Mouse (Mus musculus) left cerebral cortex, postnatal 10 days (tissue): ENCODE data around the gene Naaladl2. TPM values are rescaled to one million over a fixed set of nuclear protein-coding genes. Genes with fewer than 3 reads are reported as not detected.

Experiments
- DNase-seq, 2 experiments: peaks; one replicate each; pipeline ENCODE4 v3.0.0; 2021 to 2022; ENCODE audit warnings: low spot score in 2 of 2, mixed read lengths in 1 of 2; ENCODE audit errors: extremely low spot score in 1 of 2
- intact Hi-C: fragments of 180-260 bp; cut with DNase I; formaldehyde crosslinking; loops from one replicate; pipeline ENCODE4 v1.15.1; 2025
- total RNA-seq, 2 experiments: library from RNA; stranded (reverse); gene quantifications; 2 replicates each; pipeline ENCODE4 v1.2.3; 2021

Gene Naaladl2
- total RNA-seq, 2 experiments from 2014 or later, result 1.7 to 2.3 TPM

DNA sequence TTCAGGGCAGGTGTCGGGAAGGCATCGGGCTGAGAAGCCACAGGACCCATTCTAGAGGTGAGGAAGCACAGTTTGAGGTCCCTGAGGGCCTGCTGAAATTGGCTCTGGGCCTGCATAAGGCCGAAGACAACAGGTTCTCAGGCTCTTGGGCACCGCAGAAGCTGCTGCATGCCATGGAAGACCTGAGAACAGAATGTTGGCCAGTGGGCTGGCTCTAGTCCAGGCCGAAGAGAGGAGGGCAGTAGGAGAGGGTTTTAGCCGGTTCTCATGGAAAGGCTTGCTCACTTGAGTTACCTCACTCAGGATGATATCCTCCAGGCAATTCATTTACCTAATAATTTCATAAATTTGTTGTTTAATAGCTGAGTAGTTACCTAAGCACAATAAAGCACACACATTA lies 1025.9 kb downstream of the Naaladl2 start:
- intact Hi-C loops, result no loop called here
- DNase-seq, result peak in 1 of 2 experiments; percentile 17

DNA sequence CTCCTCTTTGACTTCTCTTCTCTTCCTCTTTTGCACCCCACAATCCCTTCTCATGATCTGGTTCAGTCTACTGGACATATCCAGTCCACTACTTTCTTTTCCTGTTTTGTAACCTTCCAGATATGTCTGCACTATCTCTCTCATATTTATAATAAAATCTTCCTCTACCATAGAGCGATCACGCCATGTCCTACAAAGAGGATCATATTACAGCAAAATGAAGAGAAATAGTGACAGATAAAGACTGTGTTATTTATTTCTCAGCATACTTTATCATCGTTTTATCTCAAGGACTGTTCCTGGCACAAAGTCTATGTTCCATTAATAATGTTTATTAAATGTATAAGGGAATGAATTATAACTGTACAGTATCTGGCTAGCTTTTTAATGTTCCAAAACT lies 1029.2 kb downstream of the Naaladl2 start:
- intact Hi-C loops, result no loop called here
- no peak for DNase-seq

DNA sequence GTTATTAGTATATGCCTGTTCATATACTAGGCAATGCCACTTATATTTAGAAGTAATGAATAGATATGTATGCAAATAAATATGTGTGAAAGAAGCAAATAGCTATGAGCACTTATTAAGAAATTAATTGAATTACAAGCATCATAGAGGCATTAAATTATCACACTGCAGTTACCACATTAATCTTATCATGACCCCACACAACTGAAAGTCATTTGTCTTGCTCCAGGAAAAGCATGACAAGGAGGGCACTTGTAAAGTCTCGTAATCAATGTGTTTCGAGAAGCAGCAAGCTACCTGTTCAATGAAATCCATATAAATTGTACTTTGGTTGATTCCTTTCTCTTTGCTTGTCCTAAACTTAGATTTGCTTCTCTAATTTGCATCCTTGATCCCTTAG lies 1030.7 kb downstream of the Naaladl2 start:
- no peak for DNase-seq
- intact Hi-C loops, result no loop called here

GRCm38 (mm10) chr3:24106391-24106790 lies 1037.7 kb downstream of the Naaladl2 start:
- DNase-seq, result no peak
- intact Hi-C loops, result no loop called here

GRCm38 (mm10) chr3:24079761-24080160 lies 1064.3 kb downstream of the Naaladl2 start:
- DNase-seq, result no peak

GRCm38 (mm10) chr3:24071169-24071797 lies 1072.8 kb downstream of the Naaladl2 start:
- DNase-seq, result peak in 1 of 2 experiments; percentile 34
- intact Hi-C loops, result no loop called here

More at GRCm38 (mm10) chr3:24079761-24080160, 1064.3 kb downstream of the Naaladl2 start:
- intact Hi-C loops, result no loop called here

DNA sequence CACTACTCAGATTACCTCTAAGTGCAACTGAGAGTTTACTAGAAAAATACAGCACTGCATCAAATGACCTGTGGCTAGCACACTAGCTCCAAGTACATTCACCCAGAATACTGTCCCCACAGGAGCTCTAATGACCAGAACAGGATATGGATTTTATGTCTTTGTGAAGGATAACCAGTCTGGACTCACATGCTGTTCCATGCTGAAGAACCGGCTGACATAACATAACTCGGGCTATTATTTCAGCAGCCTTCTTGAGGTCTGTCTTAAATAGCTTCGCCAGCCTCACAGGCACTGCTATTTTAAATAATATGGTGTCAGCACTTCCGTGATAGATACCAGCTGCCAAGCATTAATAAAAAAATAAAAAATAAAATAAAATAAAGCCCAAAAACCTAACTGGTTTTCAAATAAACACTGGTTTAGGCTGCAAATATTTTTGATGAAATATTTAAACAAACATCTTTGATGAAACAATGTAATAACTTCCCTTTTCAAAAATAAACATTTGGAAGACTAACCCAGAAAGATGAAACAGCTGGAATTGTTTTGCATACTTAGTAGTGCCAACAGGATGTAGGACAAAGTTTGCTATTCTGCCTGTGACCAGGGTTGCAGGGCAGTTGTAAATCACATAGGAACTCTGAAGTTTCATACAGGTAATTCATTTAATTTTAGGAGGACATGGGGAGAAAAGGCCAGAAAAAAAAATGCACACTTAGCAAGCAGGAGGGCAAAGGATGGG lies 1073.5 kb downstream of the Naaladl2 start:
- DNase-seq, result no peak
- intact Hi-C loops, result no loop called here

- no peak for DNase-seq
- intact Hi-C loops, result no loop called here
Observed at GRCm38 (mm10) chr3:24048217-24048616, 1095.8 kb downstream of the Naaladl2 start.

GRCm38 (mm10) chr3:24001741-24002140 lies 1142.3 kb downstream of the Naaladl2 start:
- intact Hi-C loops, result no loop called here
- DNase-seq, result no peak

- no peak for DNase-seq
Observed at GRCm38 (mm10) chr3:23973727-23974126, 1170.3 kb downstream of the Naaladl2 start.

DNA sequence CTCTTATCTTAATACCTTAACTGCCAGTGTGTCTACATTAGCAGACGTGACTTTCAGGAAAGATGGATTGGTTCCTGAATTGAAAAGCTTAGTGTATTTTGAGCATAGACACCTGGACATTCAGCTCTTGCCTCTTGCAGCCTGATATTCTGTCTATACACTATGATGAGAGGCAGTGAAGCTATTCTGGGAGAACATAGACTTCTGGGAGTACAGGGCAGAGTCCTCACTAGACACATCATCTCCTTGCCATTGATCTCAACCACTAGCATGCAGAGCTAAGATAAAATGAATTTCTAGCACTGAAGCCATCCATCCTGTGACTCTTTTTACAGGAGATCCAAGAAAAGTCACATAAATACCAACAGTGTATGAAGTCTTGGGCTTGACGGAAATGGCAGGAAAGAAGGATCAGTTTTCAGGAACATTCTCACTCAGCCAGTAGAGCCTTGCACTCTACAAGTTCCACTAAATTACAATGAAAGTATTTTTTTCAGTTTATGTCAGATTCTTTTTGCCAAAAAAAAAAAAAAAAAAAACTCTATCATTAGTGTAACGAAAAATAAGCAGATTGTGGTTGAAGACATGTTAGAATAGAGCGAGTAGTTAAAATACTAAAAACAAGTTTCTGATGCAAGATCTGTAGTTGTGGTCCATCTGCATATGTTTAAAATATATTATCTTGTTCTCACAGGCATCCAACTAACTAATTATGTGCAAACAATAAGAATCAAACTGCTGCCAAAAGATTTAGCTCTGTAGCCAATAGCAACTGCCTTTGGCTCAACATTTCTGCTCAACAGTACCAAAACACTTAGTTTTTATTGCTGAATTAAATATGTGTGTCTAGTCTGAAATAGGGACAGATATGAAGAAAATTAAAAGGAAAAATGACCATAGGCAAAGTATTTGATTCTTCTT lies 1171.1 kb downstream of the Naaladl2 start:
- DNase-seq, result no peak
- intact Hi-C loops, result no loop called here

More at GRCm38 (mm10) chr3:23973727-23974126, 1170.3 kb downstream of the Naaladl2 start:
- intact Hi-C loops, result no loop called here

DNA sequence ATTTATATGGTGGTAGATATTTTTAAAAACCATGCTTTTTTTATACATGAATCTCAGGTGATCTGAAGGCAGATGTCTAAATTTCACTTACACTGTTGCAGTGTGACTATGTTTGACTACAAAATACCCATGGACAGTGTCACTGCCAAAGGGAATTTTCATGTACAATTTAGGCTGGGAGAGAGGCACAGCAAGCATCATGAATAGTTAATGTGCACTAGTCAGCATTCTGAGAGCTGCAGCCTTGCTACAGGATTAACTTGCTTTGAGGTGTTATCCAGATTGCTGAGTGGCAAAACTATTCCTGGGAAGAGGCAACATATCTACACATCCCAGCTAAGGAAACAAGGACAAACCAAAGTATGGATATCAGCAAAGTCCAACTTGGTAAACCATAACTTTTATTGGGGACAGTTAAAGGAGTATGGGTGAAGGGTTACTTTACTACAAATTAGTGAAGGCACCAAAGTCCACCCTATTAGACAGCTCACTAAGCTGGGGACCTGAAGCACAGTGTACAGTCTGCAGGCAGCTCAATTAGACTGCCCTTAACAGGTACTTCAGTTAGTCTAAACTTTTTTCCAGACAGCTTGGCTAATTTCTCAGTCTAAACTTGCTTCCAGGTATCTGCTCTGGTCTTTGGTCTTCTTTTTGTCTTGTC lies 1181.0 kb downstream of the Naaladl2 start:
- intact Hi-C loops, result no loop called here
- DNase-seq, result no peak

DNA sequence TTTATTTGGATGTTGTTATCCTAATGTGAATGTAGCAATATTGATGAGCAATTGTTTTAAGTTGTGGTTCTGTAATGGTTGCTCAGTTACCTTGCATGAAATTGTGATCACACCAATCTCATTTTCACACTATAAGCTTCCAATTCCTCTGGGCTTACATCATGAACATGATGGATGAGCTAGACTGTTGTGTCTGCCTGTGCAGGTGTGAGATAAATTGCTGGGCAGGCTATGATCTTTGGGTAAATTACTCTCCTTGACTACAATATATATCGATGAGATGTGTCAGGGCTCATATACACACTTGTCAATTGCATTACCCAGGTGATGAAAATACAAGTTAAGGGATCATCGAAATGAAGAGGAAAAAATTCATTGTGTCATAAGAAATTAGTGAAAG lies 1197.9 kb downstream of the Naaladl2 start:
- no peak for DNase-seq
- intact Hi-C loops, result no loop called here

GRCm38 (mm10) chr3:23937299-23937698 lies 1206.8 kb downstream of the Naaladl2 start:
- DNase-seq, result no peak
- intact Hi-C loops, result no loop called here

GRCm38 (mm10) chr3:23928097-23928496 lies 1216.0 kb downstream of the Naaladl2 start:
- DNase-seq, result no peak
- intact Hi-C loops, result no loop called here

- DNase-seq, result no peak
- intact Hi-C loops, result no loop called here
Observed at GRCm38 (mm10) chr3:23907682-23908081, 1236.4 kb downstream of the Naaladl2 start.

GRCm38 (mm10) chr3:23865688-23866087 lies 1278.4 kb downstream of the Naaladl2 start:
- intact Hi-C loops, result no loop called here

DNA sequence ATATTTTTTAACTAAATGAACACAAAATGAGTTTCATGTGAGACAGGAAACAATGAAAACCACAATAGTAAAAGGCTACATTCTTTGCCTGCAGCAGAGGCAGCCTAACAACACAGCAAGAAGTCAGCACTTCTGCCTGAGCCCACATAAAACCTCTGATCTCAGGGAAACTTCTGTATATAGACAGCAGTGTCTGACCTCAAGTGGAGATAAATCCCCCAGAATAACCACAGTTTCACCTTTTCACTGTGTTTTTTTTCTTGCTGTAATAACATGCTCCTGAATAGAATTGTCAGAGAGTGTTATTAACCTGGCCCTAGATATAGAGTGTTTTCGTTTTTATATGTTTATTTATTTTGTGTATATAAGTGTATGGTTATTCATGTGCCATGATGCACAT lies 1286.8 kb downstream of the Naaladl2 start:
- intact Hi-C loops, result no loop called here
- DNase-seq, result no peak

More at GRCm38 (mm10) chr3:23865688-23866087, 1278.4 kb downstream of the Naaladl2 start:
- no peak for DNase-seq

DNA sequence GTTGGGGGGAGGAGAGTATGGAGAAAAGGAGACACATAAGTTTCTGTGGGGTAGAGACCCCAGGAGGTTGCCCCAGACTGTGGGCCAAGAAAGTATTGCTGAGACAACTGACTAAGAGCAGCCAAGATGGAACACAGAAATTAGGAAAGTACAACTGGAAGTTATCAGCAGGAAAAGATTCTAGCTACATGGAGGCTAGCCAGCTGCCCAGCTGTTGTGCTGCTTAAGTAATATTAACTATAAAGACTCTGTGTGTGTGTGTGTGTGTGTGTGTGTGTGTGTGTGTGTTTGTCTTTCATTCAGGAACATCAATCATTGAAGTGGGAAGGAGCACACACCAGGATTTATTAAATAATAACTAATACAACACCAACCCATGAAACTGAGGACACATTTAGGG lies 1326.5 kb downstream of the Naaladl2 start:
- intact Hi-C loops, result no loop called here
- no peak for DNase-seq
